Mouse (Mus musculus) myocyte (in vitro differentiated cells): ENCODE measurements at regions not wholly inside any gene's neighbourhood (a gene's known extent, or its start where the extent isn't known, plus 50 kb on each side); places are given as distances from the start of the nearest gene placed in this dataset.

ENCODE experiments used
- E2F4 ChIP-seq: IDR thresholded peaks from one replicate; pipeline ENCODE4 v1.6.1; 2011; ENCODE audit warnings: mild to moderate bottlenecking, control low read depth, moderate library complexity; ENCODE audit not compliant: insufficient read depth
- POLR2A ChIP-seq: IDR thresholded peaks from one replicate; pipeline ENCODE4 v1.6.1; 2011; ENCODE audit warnings: low read depth, mild to moderate bottlenecking, control low read depth, moderate library complexity; ENCODE audit not compliant: insufficient read length

GRCm38 (mm10) chr2:51566554-51567246, 60.6 kb upstream of the Tas2r134 start:
- TF ChIP-seq POLR2A: no peak
- no peak for TF ChIP-seq E2F4
